Mouse (Mus musculus): Measurements from ENCODE around the gene Rnf24. TPM values are rescaled to one million over a fixed set of nuclear protein-coding genes. Genes with fewer than 3 reads are reported as not detected.

Gene Rnf24
- polyA plus RNA-seq, 1 experiment from 2014 or later: 17.4 TPM

DNA sequence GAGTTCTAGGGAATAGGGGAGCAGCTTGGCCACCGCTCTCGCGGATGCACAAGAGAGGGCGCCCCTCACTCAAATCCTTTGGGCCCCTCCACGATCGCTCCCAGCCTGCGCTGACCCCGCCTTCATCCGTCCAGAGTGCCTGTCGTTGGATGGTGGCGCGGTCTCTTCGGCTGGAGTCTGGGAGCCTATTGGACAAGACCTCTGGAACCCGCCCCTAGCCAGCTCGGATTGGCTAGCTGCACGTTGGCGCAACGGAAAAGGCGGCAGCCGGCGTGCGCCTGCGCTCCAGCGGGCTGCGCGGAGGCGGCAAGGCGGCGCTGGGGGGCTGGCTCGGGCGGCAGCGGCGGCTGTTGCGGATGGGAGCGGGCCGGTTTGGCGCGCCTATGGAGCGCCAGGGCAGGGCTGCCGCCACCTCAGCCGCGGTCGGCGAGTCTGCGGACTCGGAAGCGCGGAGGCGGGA is 90.4 kb downstream of the Rnf24 start, which contains the start of gene Pank2:
Pank2 (plus strand) TSS at position 283 of the 460 bp plus-strand sequence.
- WGBS: under 1% methylated on average over 27 of the region's 49 CpGs
- ATAC-seq (ENCODE audit: low FRiP score): peak; percentile 100
- H3K27me3 ChIP-seq (ENCODE audit: control insufficient read depth, insufficient read depth, low read length): no peaks in the 10 kb centered on the region
- H3K4me2 ChIP-seq (replicated peaks): peak within 1 kb of the TSS; percentile 65
- H3K4me3 ChIP-seq (replicated peaks; ENCODE audit: low read length): peak within 1 kb of the TSS; percentile 68
- peaks cover 30% of the 10 kb centered on the region for H3K4me1 ChIP-seq (replicated peaks; ENCODE audit: control insufficient read depth, insufficient read depth, low read length)
- no peaks in the 10 kb centered on the region for H3K9me3 ChIP-seq (ENCODE audit: control insufficient read depth, low read length)
- no peaks in the 10 kb centered on the region for H3K36me3 ChIP-seq (replicated peaks; ENCODE audit: control insufficient read depth, insufficient read depth)
- H3K27ac ChIP-seq: peak within 1 kb of the TSS; percentile 95
- DNase-seq (ENCODE audit: low spot score): peak; percentile 97
- peak within 1 kb of the TSS; percentile 84 for H3K9ac ChIP-seq

DNA sequence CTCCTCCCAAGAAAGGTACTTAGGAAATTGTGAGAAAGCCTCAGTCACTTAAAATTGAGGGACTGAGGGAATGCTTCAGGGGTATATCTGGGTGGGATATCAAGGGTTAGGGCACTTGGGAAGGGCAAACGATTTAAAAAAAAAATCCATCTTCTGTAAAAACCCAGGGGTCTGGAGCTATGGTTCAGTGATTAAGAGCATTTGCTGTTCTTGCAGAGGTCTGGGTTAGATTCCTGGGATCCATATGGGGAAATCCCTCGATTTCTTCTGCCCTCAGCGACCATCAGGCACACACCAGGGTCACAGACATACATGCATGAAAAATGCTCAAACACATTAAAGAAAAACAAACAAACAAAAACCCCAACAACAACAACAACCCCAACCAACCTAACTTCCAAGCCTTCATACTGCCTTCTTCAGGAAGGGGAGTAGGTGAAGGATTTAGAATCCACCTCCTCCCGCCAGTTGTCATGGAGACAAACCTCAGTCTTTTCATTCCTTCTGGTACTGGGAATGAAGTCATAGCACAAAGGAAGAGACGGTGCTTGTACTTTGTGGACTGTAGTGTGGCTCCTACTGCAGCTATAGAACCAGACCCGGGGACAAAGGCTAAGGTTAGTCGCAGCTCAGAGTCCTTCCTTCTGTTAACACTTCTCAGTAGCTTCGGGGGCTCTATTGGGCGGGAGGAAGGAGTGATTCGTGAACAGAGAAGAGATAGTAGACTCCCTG is 91.0 kb downstream of the Rnf24 start:
- H3K27ac ChIP-seq: peak overlapping the region; percentile 95
- H3K4me1 ChIP-seq (replicated peaks; ENCODE audit: control insufficient read depth, insufficient read depth, low read length): peaks cover 30% of the 10 kb centered on the region
- H3K9ac ChIP-seq: peak overlapping the region; percentile 75
- peak; percentile 83 for ATAC-seq (ENCODE audit: low FRiP score)
- H3K36me3 ChIP-seq (replicated peaks; ENCODE audit: control insufficient read depth, insufficient read depth): no peaks in the 10 kb centered on the region
- peak overlapping the region; percentile 68 for H3K4me3 ChIP-seq (replicated peaks; ENCODE audit: low read length)
- peak overlapping the region; percentile 64 for H3K4me2 ChIP-seq (replicated peaks)
- H3K27me3 ChIP-seq (ENCODE audit: control insufficient read depth, insufficient read depth, low read length): no peaks in the 10 kb centered on the region
- H3K9me3 ChIP-seq (ENCODE audit: control insufficient read depth, low read length): no peaks in the 10 kb centered on the region
- DNase-seq (ENCODE audit: low spot score): no peak
- WGBS: 2% methylated on average over 10 of the region's 10 CpGs

GRCm38 (mm10) chr2:131260544-131261307 is 92.0 kb downstream of the Rnf24 start:
- Histone ChIP-seq H3K9me3 (ENCODE audit: control insufficient read depth, low read length) (no peaks in the 10 kb centered on the region), H3K36me3 (replicated peaks; ENCODE audit: control insufficient read depth, insufficient read depth) (no peaks in the 10 kb centered on the region), H3K9ac (0 out of 2 replicates have a peak overlapping the region, but pooled peaks have one; percentile 75), H3K4me3 (replicated peaks; ENCODE audit: low read length) (no peak overlapping the region), H3K4me1 (replicated peaks; ENCODE audit: control insufficient read depth, insufficient read depth, low read length) (peaks cover 30% of the 10 kb centered on the region), H3K4me2 (replicated peaks) (no peak overlapping the region), H3K27ac (no peak overlapping the region; the same call in 1 of the 2 replicates), H3K27me3 (ENCODE audit: control insufficient read depth, insufficient read depth, low read length) (no peaks in the 10 kb centered on the region)
- no peak for DNase-seq (ENCODE audit: low spot score)
- no peak for ATAC-seq (ENCODE audit: low FRiP score)
- 71% methylated on average over 9 of the region's 9 CpGs for WGBS

DNA sequence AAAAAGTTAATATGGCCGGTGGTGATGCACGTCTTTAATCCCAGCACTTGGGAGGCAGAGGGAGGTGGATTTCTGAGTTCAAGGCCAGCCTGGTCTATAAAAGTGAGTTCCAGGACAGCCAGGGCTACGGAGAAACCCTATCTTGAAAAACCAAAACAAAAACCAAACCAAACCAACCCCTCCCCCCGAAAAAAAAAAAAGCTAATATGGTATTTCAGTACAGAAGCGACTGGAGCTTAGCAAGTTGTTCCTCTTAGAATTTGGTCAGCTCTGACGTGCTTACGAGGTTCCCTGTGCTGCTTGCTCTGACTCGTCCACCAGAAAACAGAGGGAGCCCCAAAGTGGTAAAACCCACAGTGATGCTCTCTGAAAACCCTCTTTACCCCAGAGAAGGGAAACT is 94.0 kb downstream of the Rnf24 start:
- DNase-seq (ENCODE audit: low spot score) (no peak), ATAC-seq (ENCODE audit: low FRiP score) (no peak)
- no peak overlapping the region for H3K27ac ChIP-seq
- no peak overlapping the region for H3K4me2 ChIP-seq (replicated peaks)
- WGBS: 86% methylated on average over 8 of the region's 8 CpGs
- no peak overlapping the region for H3K4me3 ChIP-seq (replicated peaks; ENCODE audit: low read length)
- no peaks in the 10 kb centered on the region for H3K9me3 ChIP-seq (ENCODE audit: control insufficient read depth, low read length)
- H3K36me3 ChIP-seq (replicated peaks; ENCODE audit: control insufficient read depth, insufficient read depth): no peaks in the 10 kb centered on the region
- H3K27me3 ChIP-seq (ENCODE audit: control insufficient read depth, insufficient read depth, low read length): no peaks in the 10 kb centered on the region
- peaks cover 12% of the 10 kb centered on the region for H3K4me1 ChIP-seq (replicated peaks; ENCODE audit: control insufficient read depth, insufficient read depth, low read length)
- no peak overlapping the region for H3K9ac ChIP-seq

GRCm38 (mm10) chr2:131255738-131256137 is 97.0 kb downstream of the Rnf24 start:
- H3K27ac ChIP-seq: no peak overlapping the region
- ATAC-seq (ENCODE audit: low FRiP score): no peak
- no peaks in the 10 kb centered on the region for H3K9me3 ChIP-seq (ENCODE audit: control insufficient read depth, low read length)
- no peak for DNase-seq (ENCODE audit: low spot score)
- no peaks in the 10 kb centered on the region for H3K36me3 ChIP-seq (replicated peaks; ENCODE audit: control insufficient read depth, insufficient read depth)
- WGBS: 53% methylated on average over 3 of the region's 3 CpGs
- H3K4me2 ChIP-seq (replicated peaks): no peak overlapping the region
- no peak overlapping the region for H3K9ac ChIP-seq
- H3K4me1 ChIP-seq (replicated peaks; ENCODE audit: control insufficient read depth, insufficient read depth, low read length): no peaks in the 10 kb centered on the region
- no peak overlapping the region for H3K4me3 ChIP-seq (replicated peaks; ENCODE audit: low read length)
- no peaks in the 10 kb centered on the region for H3K27me3 ChIP-seq (ENCODE audit: control insufficient read depth, insufficient read depth, low read length)

- H3K27me3 ChIP-seq (ENCODE audit: control insufficient read depth, insufficient read depth, low read length): no peaks in the 10 kb centered on the region
- no peaks in the 10 kb centered on the region for H3K4me1 ChIP-seq (replicated peaks; ENCODE audit: control insufficient read depth, insufficient read depth, low read length)
- no peak overlapping the region for H3K9ac ChIP-seq
- H3K27ac ChIP-seq: 0 out of 2 replicates have a peak overlapping the region, but pooled peaks have one; percentile 9
- no peaks in the 10 kb centered on the region for H3K36me3 ChIP-seq (replicated peaks; ENCODE audit: control insufficient read depth, insufficient read depth)
- H3K9me3 ChIP-seq (ENCODE audit: control insufficient read depth, low read length): no peaks in the 10 kb centered on the region
- H3K4me3 ChIP-seq (replicated peaks; ENCODE audit: low read length): no peak overlapping the region
- WGBS: 84% methylated on average over 2 of the region's 2 CpGs
- DNase-seq (ENCODE audit: low spot score): no peak
- H3K4me2 ChIP-seq (replicated peaks): no peak overlapping the region
- ATAC-seq (ENCODE audit: low FRiP score): no peak
Measured at GRCm38 (mm10) chr2:131254329-131254713, 98.4 kb downstream of the Rnf24 start.

GRCm38 (mm10) chr2:131253681-131254328 is 98.9 kb downstream of the Rnf24 start:
- no peak overlapping the region for H3K9ac ChIP-seq
- H3K27ac ChIP-seq: 0 out of 2 replicates have a peak overlapping the region, but pooled peaks have one; percentile 9
- DNase-seq (ENCODE audit: low spot score): peak; percentile 66
- H3K4me2 ChIP-seq (replicated peaks): no peak overlapping the region
- H3K9me3 ChIP-seq (ENCODE audit: control insufficient read depth, low read length): no peaks in the 10 kb centered on the region
- H3K4me1 ChIP-seq (replicated peaks; ENCODE audit: control insufficient read depth, insufficient read depth, low read length): no peaks in the 10 kb centered on the region
- no peak overlapping the region for H3K4me3 ChIP-seq (replicated peaks; ENCODE audit: low read length)
- no peaks in the 10 kb centered on the region for H3K27me3 ChIP-seq (ENCODE audit: control insufficient read depth, insufficient read depth, low read length)
- WGBS: 34% methylated on average over 7 of the region's 7 CpGs
- ATAC-seq (ENCODE audit: low FRiP score): no peak
- H3K36me3 ChIP-seq (replicated peaks; ENCODE audit: control insufficient read depth, insufficient read depth): no peaks in the 10 kb centered on the region
